Mouse (Mus musculus) embryonic facial prominence, embryonic 14.5 days (tissue): ENCODE results near the gene Aoc2. TPM values are rescaled to one million over a fixed set of nuclear protein-coding genes. Genes with fewer than 3 reads are reported as not detected.
A peak's percentile ranks its signal among the peaks of the same experiment; 100 is the strongest.

Experiments
- ATAC-seq: fragments of 200-750 bp; cut with Nextera tagmentation; 2 replicates; pipeline ENCODE4 v1.8.0; 2017; ENCODE audit warnings: low read depth, moderate number of reproducible peaks, moderate TSS enrichment
- DNase-seq: peaks from one replicate; pipeline ENCODE4 v3.0.0-alpha.2; 2015; ENCODE audit warnings: low spot score
- H3K27ac ChIP-seq: fragments of 300-500 bp; sonication (generic); replicated peaks from 2 replicates; pipeline ENCODE4 v1.5.1; 2014; ENCODE audit warnings: low read depth, mild to moderate bottlenecking, low read length, moderate library complexity
- H3K27me3 ChIP-seq: fragments of 300-500 bp; sonication (generic); replicated peaks from 2 replicates; pipeline ENCODE4 v1.6.1; 2014; ENCODE audit warnings: low read length; ENCODE audit not compliant: control insufficient read depth, insufficient read depth
- H3K36me3 ChIP-seq: fragments of 300-500 bp; sonication (generic); 2 replicates; pipeline ENCODE4 v1.6.1; 2014; ENCODE audit warnings: low read length, mixed read lengths; ENCODE audit not compliant: control insufficient read depth, insufficient read depth
- H3K4me1 ChIP-seq: fragments of 300-500 bp; sonication (generic); 2 replicates; pipeline ENCODE4 v1.6.1; 2014; ENCODE audit warnings: antibody characterized with exemption, low read length; ENCODE audit not compliant: control insufficient read depth, insufficient read depth
- H3K4me2 ChIP-seq: fragments of 300-500 bp; sonication (generic); 2 replicates; pipeline ENCODE4 v1.6.1; 2014; ENCODE audit warnings: low read depth, mild to moderate bottlenecking, low read length, moderate library complexity, mixed read lengths
- H3K4me3 ChIP-seq: fragments of 300-500 bp; sonication (generic); 2 replicates; pipeline ENCODE4 v1.5.1; 2014; ENCODE audit warnings: low read depth, mild to moderate bottlenecking, low read length
- H3K9ac ChIP-seq: fragments of 300-500 bp; sonication (generic); 2 replicates; pipeline ENCODE4 v1.6.1; 2014; ENCODE audit warnings: low read depth, mild to moderate bottlenecking, low read length, moderate library complexity, mixed read lengths
- H3K9me3 ChIP-seq: fragments of 300-500 bp; sonication (generic); 2 replicates; pipeline ENCODE4 v1.6.1; 2016; ENCODE audit warnings: low read length; ENCODE audit not compliant: control insufficient read depth
- WGBS: fragments of 180-500 bp; shearing (Covaris S2); extraction: QIAGEN DNeasy Blood & Tissue Kit; methylation state at CpG from one replicate; pipeline ENCODE4 v1.1.7; 2014; 5-methylcytosine and 5-hydroxymethylcytosine counted together
- polyA plus RNA-seq: library from polyadenylated mRNA; unstranded; fragments of >200 nt; fragmentation: Nextera tagmentation; extraction: Ambion mirVana; gene quantifications from 2 replicates; pipeline ENCODE4 v1.2.1, GENCODE M21; 2014

The Aoc2 gene
- polyA plus RNA-seq = 0.75 and 0.82 TPM in 2 replicates

GRCm38 (mm10) chr11:101324763-101325162, at the start of gene Aoc2:
Aoc2 (plus strand) TSS chr11:101325063.
- no peak within 1 kb of the TSS for H3K4me3 ChIP-seq
- H3K9ac ChIP-seq = no peak within 1 kb of the TSS
- no peaks in the 10 kb centered on the region for H3K9me3 ChIP-seq
- WGBS = 93% methylated on average over 5 of the region's 5 CpGs
- ATAC-seq (no peak), DNase-seq (no peak)
- peaks cover 64% of the 10 kb centered on the region for H3K36me3 ChIP-seq
- no peaks in the 10 kb centered on the region for H3K27me3 ChIP-seq
- H3K4me2 ChIP-seq = no peak within 1 kb of the TSS
- H3K27ac ChIP-seq = no peak within 1 kb of the TSS
- H3K4me1 ChIP-seq = no peaks in the 10 kb centered on the region

GRCm38 (mm10) chr11:101275309-101275708, 49.6 kb upstream of the Aoc2 start:
- Histone ChIP-seq H3K4me3 (no peak overlapping the region), H3K9ac (no peak overlapping the region), H3K27me3 (peaks cover 5% of the 10 kb centered on the region; the same call in 1 of the 2 replicates), H3K36me3 (peaks cover 6% of the 10 kb centered on the region; the same call in 1 of the 2 replicates), H3K4me2 (no peak overlapping the region), H3K27ac (no peak overlapping the region), H3K9me3 (no peaks in the 10 kb centered on the region), H3K4me1 (peaks cover 14% of the 10 kb centered on the region)
- ATAC-seq (no peak), DNase-seq (no peak)
- WGBS = 76% methylated on average over 4 of the region's 4 CpGs

- WGBS = 26% methylated on average over 20 of the region's 27 CpGs
- H3K4me2 ChIP-seq = no peak overlapping the region
- ATAC-seq (no peak), DNase-seq (no peak)
- 0 out of 2 replicates have a peak overlapping the region, but pooled peaks have one; percentile 3 for H3K9ac ChIP-seq
- H3K36me3 ChIP-seq = peaks cover 6% of the 10 kb centered on the region; the same call in 1 of the 2 replicates
- H3K9me3 ChIP-seq = no peaks in the 10 kb centered on the region
- no peak overlapping the region for H3K4me3 ChIP-seq
- no peak overlapping the region for H3K27ac ChIP-seq
- H3K27me3 ChIP-seq = peaks cover 5% of the 10 kb centered on the region; the same call in 1 of the 2 replicates
- H3K4me1 ChIP-seq = peaks cover 14% of the 10 kb centered on the region
Observed at GRCm38 (mm10) chr11:101276319-101277070, 48.4 kb upstream of the Aoc2 start.

DNA sequence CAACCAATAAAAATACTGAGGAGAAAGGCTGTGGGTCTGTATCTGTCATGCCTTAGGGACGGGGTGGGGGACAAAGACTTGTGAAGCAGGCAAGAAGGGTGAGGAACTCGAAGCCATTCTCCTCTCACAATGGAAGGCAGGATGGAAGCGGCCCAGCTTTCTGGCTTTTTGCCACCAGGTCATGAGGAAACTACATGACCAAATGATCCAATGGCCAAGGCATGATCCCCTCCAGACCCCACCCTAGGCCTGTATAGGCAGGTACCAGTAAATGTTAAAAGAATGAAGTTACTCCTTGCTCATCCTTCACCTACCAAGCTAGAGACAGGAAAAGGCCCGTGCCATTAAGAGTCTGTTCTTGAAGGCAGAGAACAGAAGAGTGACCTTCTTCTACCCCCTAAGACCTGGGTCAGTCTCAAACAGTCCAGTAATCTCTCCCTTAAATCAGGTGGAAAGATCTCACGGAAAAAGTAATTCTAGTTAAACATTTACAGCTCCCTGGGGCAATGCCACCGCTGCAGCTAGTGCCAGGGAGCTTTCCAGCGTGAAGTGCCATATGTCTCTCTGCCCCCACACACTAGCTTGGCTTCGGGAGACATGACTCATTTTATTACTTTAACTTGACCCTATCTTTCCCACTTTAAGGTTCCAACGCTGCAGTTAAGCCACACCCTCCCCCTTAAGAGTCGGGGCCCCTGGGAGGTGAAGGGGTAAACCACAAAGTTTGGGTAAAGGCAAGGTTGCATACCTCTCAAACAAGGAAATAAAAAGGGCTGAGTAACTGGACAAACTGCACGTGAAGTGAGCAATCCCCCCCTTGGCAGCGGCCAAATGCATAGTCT, 47.3 kb upstream of the Aoc2 start:
- peak overlapping the region; percentile 80 for H3K9ac ChIP-seq
- peak overlapping the region; percentile 85 for H3K4me3 ChIP-seq
- peaks cover 14% of the 10 kb centered on the region for H3K4me1 ChIP-seq
- DNase-seq (no peak), ATAC-seq (no peak)
- WGBS = 70% methylated on average over 12 of the region's 12 CpGs
- H3K4me2 ChIP-seq = peak overlapping the region; percentile 93
- H3K27ac ChIP-seq = no peak overlapping the region
- H3K36me3 ChIP-seq = peaks cover 6% of the 10 kb centered on the region; the same call in 1 of the 2 replicates
- no peaks in the 10 kb centered on the region for H3K9me3 ChIP-seq
- H3K27me3 ChIP-seq = peaks cover 5% of the 10 kb centered on the region; the same call in 1 of the 2 replicates

- Histone ChIP-seq H3K9ac (peak within 1 kb of the TSS; percentile 80), H3K4me2 (peak within 1 kb of the TSS; percentile 93), H3K27ac (peak within 1 kb of the TSS; percentile 45), H3K27me3 (peaks cover 5% of the 10 kb centered on the region; the same call in 1 of the 2 replicates), H3K9me3 (no peaks in the 10 kb centered on the region), H3K36me3 (peaks cover 6% of the 10 kb centered on the region; the same call in 1 of the 2 replicates), H3K4me3 (peak within 1 kb of the TSS; percentile 85), H3K4me1 (peaks cover 14% of the 10 kb centered on the region)
- ATAC-seq = peak; percentile 98
- WGBS = 10% methylated on average over 45 of the region's 45 CpGs
- DNase-seq = peak; percentile 98
Observed at GRCm38 (mm10) chr11:101278223-101279192, 46.4 kb upstream of the Aoc2 start, which contains the start of the genes Cntd1 and Coa3. Cntd1 (plus strand) TSS chr11:101279012. Coa3 (minus strand) TSS chr11:101279114.

DNA sequence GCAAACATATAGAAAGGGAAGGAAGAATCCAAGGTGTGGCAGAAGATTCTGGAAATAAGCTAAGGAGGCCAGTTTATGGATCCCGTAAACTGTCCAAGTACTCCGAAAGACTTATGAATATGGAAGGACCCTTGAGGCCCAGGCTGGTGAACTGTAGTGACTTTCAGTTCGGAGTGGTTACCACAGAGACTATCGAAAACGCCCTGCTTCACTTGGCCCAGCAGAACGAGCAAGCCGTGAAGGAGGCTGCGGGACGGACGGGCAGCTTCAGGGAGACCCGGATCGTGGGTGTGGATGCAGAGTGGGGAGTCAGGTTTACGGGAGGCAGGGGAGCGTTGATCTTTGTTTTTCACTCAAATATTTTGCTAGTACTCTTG, 45.7 kb upstream of the Aoc2 start:
- Histone ChIP-seq H3K4me2 (peak overlapping the region; percentile 93), H3K27ac (no peak overlapping the region), H3K9me3 (no peaks in the 10 kb centered on the region), H3K4me1 (peaks cover 14% of the 10 kb centered on the region), H3K9ac (no peak overlapping the region), H3K4me3 (peak overlapping the region; percentile 85), H3K36me3 (peaks cover 6% of the 10 kb centered on the region; the same call in 1 of the 2 replicates), H3K27me3 (peaks cover 5% of the 10 kb centered on the region; the same call in 1 of the 2 replicates)
- DNase-seq = no peak
- 63% methylated on average over 14 of the region's 14 CpGs for WGBS
- ATAC-seq = no peak

GRCm38 (mm10) chr11:101280837-101281236, 44.0 kb upstream of the Aoc2 start:
- H3K4me2 ChIP-seq = no peak overlapping the region
- peaks cover 14% of the 10 kb centered on the region for H3K4me1 ChIP-seq
- no peak overlapping the region for H3K27ac ChIP-seq
- 44% methylated on average over 7 of the region's 7 CpGs for WGBS
- H3K36me3 ChIP-seq = peaks cover 6% of the 10 kb centered on the region; the same call in 1 of the 2 replicates
- no peak overlapping the region for H3K4me3 ChIP-seq
- H3K9me3 ChIP-seq = no peaks in the 10 kb centered on the region
- no peak overlapping the region for H3K9ac ChIP-seq
- DNase-seq = no peak
- H3K27me3 ChIP-seq = peaks cover 5% of the 10 kb centered on the region; the same call in 1 of the 2 replicates
- no peak for ATAC-seq
